Mouse (Mus musculus): ENCODE results near the gene Gm47841.

Gene Gm47841

DNA sequence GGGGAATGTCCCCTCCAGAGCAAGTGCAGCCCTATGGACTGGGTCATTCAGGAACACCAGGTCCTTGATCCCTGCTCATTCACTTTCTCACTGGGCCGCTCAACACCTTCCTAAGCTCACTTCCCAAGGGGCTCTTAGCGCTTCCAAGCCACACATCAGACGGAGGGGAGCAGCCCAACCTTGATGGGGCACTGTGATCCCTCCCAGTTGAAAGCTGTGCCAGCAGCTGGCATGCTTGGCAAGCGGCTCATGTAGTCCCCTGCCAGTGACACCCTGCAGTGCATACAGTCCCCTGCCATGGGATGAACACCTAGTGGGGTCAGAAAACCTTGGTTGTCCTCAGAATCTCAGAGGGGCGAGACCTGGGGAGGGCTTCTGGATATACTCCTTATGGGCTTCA lies 26.9 kb upstream of the Gm47841 start:
- DNase-seq (ENCODE audit: low spot score), result no peak

GRCm38 (mm10) chr15:101072736-101073135 lies 25.5 kb upstream of the Gm47841 start:
- no peak for DNase-seq (ENCODE audit: low spot score)

DNA sequence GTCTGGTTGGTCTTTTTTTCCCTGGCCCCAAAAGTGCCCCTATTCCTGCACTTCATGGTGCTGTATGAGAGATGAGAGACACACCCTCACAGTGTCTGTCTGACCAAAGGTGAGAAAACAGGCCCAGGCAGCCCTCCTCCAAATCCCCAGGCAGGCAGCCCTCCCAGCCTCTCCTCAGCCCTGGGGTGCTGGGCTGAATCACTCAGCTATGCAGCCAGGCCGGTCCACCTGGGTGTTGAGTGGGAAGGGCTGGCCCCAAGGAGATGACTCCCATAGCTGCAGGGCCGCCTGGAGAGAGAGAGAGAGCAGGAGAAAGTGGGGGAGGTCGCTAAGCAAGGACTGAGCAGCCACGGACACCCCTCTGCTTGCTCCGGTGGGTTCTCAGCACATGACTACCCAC lies 23.6 kb upstream of the Gm47841 start:
- no peak for DNase-seq (ENCODE audit: low spot score)

GRCm38 (mm10) chr15:101069641-101070190 lies 22.5 kb upstream of the Gm47841 start:
- no peak for DNase-seq (ENCODE audit: low spot score)

DNA sequence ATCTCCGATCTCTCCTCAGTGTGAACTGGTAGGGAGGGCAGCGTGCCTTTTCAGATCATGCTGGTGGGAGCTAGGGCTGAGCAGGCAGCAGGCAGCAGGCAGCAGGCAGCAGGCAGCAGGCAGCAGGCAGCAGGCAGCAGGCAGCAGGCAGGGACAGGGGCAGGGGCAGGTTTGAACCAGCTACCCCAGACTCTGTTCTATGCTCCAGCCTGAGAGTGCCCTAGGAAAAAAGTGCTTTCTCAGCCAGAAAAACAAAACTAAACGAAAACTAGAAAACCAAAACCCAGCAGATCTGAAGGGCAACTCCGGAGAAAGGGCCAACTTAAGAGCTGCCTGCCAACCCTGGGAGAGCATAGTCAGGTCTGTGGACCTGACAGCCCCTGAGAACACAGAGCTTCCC lies 21.5 kb upstream of the Gm47841 start:
- DNase-seq (ENCODE audit: low spot score), result no peak

DNA sequence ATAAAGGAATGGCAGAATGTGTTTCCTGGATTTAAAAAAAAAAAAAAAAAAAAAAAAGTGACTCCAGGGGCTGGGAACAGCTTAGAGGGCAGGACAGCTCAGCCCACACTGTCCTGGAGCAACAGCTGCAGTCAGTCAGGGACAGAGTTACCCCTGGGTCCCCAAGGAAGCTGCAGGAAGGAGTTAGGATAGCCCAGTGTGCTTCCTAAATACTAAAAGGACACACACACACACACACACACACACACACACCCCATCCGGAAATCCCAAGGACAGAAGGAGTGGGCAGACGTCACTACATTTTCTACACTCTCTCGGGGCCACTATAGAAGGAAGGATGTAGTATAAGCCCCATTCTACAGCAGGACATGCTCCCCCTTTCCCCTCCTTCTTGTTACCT lies 20.8 kb upstream of the Gm47841 start:
- no peak for DNase-seq (ENCODE audit: low spot score)

GRCm38 (mm10) chr15:101066920-101067696 lies 19.9 kb upstream of the Gm47841 start:
- peak; percentile 65 for DNase-seq (ENCODE audit: low spot score)

GRCm38 (mm10) chr15:101066364-101066847 lies 19.2 kb upstream of the Gm47841 start:
- DNase-seq (ENCODE audit: low spot score), result peak; percentile 80

DNA sequence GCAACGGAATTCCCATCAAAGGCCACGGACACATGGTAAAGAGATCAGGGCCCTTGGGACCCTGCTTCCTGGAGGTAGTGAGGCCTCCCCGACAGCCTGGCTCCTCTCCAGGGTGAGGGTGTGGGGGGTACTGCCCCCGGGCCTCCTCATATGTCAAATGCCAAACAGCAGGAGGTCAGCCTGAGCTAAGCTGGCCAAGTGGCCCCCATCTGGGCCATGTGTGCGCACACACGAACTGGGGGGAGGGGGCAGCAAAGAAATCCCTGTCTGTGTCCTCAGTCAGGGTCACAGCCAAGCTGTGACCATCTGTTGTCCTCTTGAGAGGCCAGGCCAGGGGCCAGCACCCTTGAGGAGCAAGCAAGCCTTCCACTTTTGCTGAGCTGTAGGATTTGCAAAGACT lies 17.9 kb upstream of the Gm47841 start:
- no peak for DNase-seq (ENCODE audit: low spot score)

GRCm38 (mm10) chr15:101060280-101060852 lies 13.2 kb upstream of the Gm47841 start:
- DNase-seq (ENCODE audit: low spot score), result no peak

DNA sequence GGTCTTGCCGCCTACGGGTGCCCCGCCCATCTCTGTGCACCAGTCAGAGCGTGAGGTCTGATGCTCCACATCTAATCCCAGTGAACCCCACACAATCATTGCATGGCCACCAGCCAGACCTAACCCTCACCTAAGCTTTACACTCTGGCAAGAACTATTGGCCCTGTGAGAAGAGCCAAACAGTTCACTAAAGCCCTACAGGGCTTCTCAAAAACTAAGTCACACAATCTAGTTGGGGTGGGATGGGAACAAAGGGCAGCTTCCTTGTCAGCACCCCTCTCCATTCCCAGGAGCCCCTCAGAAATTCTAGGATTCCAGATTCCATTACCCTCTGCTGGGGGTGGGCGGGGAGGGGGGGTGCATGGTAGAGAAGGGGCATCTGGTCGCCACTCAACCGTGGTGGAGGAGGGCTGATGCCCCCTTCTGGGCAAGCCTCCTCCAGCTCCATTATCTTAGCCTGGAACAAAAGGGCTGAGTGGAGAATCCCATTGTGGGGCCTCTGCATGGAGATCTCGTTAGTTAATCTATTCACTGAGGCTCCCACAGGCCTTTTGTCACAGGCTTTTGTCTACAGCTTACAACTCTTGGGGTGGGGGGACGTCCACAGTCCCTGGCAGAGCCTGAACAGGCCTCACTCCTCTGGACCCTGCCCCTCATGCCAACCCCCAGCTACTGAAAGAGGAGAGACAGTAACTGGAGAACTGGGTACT lies 12.5 kb upstream of the Gm47841 start:
- DNase-seq (ENCODE audit: low spot score), result peak; percentile 64

GRCm38 (mm10) chr15:101056225-101056624 lies 9.0 kb upstream of the Gm47841 start:
- DNase-seq (ENCODE audit: low spot score), result peak; percentile 89

GRCm38 (mm10) chr15:101054541-101054940 lies 7.3 kb upstream of the Gm47841 start:
- no peak for DNase-seq (ENCODE audit: low spot score)

DNA sequence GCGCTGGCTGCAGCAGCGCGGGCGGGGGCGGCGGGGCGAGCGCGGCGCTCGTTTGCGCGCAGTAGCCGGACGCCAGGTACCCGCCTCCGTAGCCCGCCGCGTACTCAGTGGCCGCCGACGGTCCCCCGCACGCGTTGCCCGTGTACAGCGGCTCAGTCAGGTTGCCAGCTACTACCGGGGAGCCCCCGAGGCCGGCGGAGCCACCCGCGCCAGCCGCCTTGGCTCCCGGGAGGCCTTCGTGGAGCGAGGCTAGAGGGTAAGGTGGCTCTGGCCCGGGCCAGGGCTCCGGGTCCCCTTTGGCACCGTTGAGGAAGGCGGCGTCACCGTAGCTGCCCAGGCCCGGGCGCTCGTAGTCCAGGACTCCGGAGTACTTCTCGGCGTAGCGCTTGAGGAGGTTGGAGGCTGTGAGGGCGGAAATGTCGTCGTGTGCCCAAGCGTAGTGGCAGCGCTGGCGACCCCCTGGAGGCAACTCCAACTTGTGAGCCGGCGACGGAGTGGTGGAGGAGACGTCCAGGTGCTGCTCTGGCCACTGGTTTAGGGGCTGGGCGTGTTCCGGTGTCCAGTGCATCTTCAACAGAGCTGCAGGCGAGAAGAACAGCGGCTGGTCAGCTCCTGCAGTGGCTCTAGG lies 6.7 kb upstream of the Gm47841 start:
- DNase-seq (ENCODE audit: low spot score), result no peak

GRCm38 (mm10) chr15:101052560-101053501 lies 5.6 kb upstream of the Gm47841 start:
- DNase-seq (ENCODE audit: low spot score), result peak; percentile 70

DNA sequence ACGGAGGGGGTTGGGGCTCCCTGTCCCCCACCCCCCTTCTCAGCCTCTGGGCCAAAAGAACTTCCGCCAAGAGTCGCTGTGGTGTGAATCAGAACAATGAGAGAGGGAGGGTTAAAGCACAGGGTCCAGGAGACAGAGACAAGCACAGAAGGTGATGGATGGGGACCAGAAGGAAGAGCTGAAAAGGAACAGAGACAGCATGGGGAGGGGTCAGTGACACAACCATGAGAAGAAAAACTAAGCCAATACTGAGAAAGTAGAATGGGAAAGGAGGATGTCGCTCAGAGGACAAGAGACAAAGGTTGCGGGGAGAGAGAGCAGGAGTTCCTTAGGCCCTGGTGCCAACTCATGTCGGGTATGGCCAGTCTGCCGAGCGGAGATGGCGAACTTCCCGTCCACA lies 4.7 kb upstream of the Gm47841 start:
- DNase-seq (ENCODE audit: low spot score), result peak; percentile 72

DNA sequence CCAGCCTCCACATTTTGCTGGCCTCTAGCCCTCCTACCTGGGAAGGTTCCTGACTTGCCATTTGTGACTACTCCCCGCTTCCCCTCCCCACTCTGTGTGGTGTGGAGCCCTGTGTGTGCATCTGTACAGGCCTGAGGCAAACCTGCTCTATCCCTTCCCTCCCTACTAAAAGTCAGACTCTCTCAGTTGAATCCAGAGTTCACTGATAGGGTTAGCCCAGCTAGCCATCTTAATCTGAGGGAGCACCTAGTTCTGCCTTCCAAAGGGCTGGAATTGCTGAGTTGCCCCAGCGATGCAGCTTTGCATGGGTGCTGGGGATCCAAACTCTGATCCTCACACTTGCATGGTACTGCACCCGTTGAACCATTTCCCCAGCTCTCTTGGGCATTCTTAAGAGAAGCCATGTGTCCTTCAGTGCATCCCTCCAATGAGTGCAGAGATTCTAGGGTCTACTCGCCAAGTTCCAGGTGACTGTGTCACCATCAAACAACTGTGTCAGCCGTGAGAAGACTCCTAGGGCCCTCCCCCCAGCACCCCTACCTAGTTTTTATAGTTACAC lies 1.2 kb upstream of the Gm47841 start:
- DNase-seq (ENCODE audit: low spot score), result no peak

DNA sequence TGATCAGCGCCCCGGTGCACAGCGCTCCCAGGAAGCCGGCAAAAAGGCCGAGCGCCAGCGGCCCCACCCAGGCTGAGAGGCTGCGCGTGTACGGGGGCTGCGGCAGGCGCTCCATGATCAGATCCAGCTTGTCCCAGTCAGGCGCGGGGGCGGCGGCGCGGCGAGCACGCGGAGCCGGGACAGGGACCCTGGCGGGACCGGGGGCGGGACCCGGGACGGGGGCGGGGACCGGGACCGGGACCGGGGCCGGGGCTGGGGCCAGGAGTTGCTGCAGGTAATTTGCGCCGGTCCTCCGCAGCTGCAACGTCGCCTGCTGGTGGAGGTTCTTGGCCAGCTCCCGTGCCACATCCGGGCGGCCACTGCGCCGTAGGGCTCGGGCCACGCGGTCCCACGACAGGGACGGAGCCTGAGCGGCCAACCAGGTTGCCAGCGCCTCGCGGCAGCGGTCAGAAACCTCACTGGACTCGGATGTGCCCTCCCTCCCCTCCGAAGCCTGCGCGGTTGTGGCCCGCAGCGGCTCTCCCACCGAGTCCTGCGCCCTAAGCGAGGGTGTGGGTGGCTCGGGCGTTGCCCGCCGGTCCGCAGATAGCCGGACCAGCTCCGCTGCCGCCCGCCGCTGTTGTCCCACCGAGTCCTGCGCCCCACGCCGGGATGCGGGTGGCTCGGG lies 537 bp downstream of the Gm47841 start:
- DNase-seq (ENCODE audit: low spot score), result no peak

DNA sequence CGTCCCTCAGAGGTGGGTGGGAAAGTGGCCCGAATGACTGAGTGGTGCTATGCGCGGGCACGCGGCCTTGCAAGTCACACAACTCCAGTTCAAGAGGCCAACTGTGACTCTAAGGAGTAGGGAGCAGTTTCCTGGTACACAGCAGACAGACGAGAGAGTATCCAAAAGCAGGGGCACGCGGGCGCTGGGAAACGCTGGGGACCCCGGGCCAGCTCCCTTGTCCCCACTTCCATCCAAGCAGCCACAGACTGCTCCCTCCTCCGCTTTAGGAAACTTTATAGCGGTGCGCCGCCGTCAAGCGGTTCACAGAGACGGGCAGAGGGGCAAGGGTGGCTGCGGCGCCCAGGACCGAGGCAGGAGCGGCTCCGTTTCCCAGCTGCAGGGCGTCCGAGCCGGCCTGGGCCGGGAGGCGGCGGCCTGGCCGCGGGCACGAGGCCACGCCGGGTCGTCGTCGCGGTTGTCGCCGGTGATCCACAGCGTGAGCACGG lies 1.1 kb downstream of the Gm47841 start:
- DNase-seq (ENCODE audit: low spot score), result no peak

DNA sequence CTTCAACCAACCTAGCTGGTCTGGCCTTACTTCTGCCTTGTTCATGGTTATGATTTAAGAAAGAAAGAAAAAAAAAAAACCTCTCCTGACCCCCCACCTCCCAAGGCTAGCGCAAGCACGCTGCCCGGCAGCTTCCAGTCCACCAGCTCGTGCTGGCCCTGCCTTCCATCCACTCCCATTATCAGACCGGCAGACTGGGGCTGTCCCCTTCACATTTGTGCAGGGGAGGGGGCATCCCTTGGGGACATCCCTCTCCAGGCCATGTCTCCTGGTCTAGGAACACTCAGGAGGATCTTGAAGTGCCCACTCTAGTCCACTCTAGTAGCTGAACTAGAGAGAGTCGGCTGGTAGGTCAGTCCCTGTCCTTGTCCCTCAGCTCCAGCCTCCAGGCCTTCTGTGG lies 2.7 kb downstream of the Gm47841 start:
- DNase-seq (ENCODE audit: low spot score), result no peak

All from embryo, embryonic 10.5 days (tissue).